Mouse (Mus musculus): ENCODE measurements around the gene Pde4d.

GRCm38 (mm10) chr13:109707154-109707553 lies 1257.4 kb downstream of the Pde4d start:
- no peak for TF ChIP-seq CTCF (IDR thresholded peaks at IDR 0.05; ENCODE audit: insufficient read depth, low read depth, low read length)
- TF ChIP-seq POLR2A (IDR thresholded peaks at IDR 0.05; ENCODE audit: insufficient read depth, low read depth, low read length): no peak
